Mouse (Mus musculus) gastrocnemius, adult 8-10 months (tissue): ENCODE data around the gene Il16. TPM values are rescaled to one million over a fixed set of nuclear protein-coding genes. Genes with fewer than 3 reads are reported as not detected.

Source experiments
- DNase-seq, 2 experiments: peaks; one replicate each; pipeline ENCODE4 v3.0.0; 2022; ENCODE audit warnings: low spot score in 2 of 2
- total RNA-seq, 4 experiments: library from RNA; stranded (reverse); gene quantifications; 2 replicates each; pipeline ENCODE4 v1.2.4; 2022

Il16 gene
- 1 to 10 TPM in 3 of 4 experiments, under 1 TPM in 1; 0.75 to 1.9 (median 1.5) TPM for total RNA-seq

DNA sequence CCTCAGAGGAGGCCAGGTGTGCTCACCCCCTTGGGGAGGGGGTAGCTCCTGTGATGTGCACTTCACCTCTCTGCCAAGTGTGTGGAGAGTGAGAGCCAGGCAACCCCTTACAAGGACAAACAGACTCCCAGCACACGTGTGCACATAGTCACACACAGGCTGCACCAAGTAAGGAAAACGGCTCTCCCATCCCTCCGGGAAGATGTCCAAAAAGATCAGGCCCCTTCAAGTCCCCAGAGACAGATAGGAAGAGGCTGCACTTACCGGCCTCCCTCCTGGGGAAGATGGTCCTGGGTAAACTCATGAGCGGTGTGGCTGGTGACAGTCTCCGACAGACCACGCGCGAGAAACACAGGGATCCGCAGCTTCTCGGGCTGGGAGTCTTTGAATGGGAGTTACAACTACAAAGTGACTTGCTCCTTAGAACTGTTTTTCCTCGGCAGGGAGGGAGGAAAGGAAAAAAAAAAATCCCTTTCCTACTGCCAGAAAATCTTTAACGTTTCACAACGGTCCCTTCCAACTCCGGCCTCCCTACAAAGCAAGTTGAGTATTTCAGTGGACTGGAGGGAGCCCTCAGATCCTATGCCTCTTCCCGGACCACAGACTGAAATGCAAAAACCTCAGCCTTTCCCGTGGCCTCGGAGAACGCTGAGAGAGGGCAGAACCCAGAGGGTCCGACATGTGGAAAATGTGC, at the start of gene Il16:
Gene Il16 (minus strand): TSS at position 314 of the 694 bp plus-strand sequence.
- DNase-seq: peak in 1 of 2 experiments; percentile 14

DNA sequence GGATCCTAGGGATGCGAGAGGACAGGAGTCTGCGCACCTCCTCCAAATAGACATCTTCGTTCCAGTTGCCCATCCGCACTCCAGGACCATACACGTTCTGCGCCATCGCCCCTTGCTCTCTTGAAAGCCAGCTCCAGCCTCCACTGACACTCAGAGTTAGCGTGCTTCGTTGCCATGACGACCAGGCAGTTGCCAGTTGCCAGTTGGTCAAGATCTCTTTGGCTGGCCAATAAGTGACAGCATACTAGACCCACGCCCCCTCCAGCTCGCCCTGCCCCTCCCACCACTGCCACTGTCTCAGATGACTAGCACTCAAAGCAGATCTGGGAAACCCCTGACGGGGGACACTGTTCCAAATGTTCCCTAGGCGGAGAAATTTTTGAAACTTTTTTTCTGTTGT, 49.2 kb upstream of the Il16 start, which contains the start of gene Cfap161:
Gene Cfap161 (minus strand): TSS at position 176 of the 400 bp plus-strand sequence.
- DNase-seq: no peak

DNA sequence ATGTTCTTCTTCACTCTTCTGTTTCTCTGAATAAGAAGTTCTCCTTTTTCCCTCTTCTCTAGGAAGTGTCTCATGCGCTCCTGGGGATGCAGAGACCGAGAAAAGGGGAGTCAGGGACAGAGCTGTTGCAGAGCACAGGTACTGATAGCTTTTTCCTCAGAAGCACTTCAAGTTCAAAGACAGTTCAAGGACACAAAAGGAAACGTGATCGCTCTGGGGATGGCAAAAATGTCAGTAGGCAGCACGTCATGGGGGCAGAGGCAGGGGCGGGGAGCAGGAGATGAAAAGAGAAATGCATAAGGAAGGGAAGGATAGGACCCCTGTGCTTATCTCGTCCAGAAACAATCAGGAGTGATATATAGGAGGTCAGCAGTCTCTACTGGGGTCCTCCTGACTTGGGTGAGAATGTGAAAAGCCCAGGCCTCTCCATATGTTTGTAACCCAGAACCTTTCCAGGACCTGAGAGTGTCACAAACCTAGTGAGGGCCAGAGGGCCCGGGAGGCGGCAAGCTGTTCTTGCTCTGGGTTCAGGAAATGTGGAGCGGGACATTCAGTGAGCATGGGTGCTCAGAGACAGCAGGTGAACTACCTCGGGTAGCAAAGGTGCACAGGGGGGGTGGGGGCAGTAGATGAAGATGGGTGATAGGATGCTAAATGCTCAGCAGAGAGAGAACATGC, 48.6 kb upstream of the Il16 start:
- DNase-seq: no peak

DNA sequence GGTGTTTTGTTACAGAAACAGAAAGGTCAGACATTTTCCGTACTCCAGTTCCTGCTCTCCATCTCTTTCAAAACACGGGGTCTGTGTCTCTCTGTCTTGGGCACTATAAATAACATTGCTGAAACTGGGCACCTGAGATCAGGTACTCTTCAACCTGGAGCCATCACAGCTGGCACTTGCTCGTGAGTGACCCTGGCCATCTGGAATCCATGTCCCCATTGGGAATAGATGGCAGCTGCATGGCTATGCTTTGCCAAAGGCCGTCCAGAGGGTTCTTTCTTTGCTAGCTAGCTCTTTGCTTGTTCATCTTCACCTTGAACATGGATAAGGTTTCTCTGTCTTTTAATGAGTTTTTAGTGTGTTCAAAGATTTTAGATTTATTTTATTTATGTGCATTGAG, 35.4 kb upstream of the Il16 start:
- no peak for DNase-seq

DNA sequence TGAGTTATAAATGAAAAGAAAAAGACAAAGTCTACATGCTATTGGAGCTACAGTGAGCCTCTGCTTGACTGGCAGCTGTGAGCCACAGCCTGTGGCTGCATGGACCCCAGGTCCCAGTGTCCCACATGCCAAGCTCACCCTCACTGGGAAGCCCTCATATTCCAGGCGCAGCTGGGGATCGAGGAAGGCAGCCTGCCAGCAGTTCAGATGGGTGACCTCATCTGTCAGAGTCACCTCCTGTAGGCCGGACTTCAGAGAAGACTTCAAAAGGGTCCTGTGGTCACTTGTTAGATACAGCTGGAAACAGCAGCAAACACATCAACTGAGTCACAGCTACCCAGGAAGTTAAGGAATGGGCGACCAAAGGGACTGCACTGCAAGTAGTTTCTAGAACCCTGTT, 34.5 kb upstream of the Il16 start:
- no peak for DNase-seq

DNA sequence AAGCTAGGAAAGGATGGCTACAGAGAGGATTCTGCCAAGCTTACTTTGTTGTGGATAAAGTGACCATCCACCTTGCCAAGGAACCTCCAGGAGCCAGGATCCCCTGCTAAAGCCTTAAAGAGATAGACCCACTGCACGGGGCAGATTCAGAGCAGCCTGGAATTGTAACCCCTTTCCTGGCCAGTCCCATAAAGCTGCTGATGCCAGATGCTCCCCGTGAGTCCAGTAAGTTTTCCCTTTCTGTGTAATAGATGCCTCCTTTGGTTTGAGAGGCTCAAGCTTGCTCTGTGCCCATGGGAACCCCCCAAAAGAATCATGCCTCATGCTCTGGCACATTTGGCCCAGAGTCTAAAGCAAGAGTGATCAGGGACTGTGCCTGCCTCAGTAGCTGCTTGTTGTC, 33.5 kb upstream of the Il16 start:
- no peak for DNase-seq

DNA sequence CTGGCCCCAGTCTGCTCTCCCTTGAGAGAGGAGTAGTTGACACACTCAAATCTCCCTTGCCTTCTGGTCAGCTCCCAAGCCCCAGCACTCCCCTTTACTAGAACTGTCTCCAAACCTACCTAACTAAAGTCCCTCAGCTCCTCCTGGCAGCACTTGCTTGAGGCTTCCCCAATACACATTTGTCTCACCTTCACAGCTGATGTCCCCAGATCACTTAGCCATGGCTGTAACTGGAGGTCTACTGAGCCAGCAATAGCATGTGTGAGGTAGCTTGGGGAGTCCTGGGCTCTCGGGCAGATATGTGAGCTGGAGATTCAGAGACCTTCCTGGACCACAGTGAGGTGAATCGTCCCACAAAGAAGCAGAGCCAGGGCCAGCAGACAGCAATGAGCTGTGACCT, 33.0 kb upstream of the Il16 start:
- no peak for DNase-seq

DNA sequence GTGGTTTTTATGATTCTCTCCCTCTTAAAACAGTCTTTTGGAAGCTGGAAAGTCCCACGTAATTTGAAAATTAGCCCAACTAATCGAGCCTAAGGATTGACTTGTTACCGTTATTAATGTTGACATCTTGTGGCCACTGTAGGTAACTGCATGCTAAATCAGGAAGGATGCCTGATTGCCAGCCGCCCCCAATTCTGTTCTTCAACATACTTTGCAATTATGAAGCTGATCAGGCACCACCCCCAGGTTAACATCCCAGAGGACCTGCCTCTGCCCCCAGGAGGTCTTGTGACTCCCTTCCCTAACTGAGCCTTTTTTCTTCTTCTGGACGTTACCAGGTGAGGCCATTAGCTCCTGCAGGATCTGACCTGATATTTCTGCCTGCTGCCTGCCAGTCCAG, 29.2 kb upstream of the Il16 start:
- DNase-seq: no peak

DNA sequence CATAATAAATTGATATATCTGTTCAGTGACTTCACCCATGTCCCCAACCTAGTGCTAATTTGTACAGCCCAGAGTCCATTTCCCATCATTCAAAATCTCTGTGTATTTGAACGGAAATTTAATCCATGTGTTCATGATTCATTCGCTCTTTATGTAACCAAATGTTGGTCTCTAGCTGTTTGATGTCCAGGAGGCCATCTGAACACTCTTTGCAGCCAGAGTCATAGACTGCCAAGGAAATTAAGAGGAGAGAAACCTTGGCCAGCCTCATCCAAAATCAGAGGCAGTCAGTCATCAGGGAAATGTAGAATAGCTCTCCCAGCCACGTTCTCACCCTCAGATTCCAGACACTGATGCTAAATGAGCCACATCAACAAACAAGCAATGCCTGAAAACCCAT, 18.1 kb upstream of the Il16 start:
- DNase-seq: peak in 1 of 2 experiments; percentile 12

DNA sequence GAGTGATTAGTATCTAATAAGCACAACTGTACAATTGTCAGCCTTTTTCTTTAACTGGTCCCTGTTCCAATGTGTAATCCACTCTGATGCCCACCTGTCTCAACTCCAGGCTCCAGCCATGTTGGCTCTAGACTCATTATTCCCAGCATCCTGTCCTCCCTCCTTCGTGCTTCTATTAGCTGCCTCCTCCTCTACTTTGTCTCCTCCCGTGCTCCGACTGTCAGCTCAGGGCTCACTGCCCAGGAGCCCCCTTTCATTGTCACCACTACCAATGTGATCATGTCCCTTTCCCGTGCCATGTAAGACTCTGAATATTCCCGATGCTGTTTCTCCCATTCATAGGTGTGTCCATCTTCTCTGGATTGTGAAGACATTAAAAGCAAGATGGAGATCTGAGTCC, 16.8 kb upstream of the Il16 start:
- no peak for DNase-seq

DNA sequence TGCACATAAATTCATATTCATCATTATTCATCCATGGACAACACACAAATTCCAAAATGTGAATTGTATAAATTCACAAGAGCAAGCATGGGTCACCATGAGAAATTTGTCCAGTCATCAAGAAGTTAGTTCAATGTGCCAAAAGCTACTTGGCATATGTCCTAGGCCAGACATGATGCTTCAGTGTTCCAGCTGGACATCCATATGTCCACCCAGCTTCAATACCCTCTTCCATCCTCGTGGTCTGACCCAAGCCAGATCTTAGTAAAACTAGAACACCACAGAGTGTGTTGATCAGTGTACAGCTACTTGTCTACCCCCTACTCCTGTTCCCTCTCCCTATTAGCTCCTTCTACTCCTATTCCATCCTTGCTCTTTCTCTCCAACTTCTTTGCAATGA, 5.5 kb upstream of the Il16 start:
- DNase-seq: no peak

DNA sequence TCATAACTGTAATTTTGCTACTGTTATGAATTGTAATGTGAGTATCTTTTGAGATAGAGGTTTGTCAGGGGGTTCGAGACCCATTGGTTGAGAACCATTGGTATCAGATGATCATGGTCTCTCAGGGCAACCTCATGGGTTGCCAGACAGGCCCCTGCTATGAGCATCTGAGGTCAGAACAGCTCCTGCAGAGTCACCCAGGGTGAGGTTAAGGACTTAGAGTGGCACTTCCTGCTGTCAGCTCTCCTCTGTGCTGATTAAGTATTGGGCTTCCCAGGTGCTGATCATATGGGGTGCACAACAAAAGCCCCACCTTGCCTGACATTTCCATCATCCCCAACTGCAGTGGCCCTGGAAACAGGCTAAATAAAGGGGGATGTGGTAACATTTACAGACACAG, 2.9 kb upstream of the Il16 start:
- no peak for DNase-seq

DNA sequence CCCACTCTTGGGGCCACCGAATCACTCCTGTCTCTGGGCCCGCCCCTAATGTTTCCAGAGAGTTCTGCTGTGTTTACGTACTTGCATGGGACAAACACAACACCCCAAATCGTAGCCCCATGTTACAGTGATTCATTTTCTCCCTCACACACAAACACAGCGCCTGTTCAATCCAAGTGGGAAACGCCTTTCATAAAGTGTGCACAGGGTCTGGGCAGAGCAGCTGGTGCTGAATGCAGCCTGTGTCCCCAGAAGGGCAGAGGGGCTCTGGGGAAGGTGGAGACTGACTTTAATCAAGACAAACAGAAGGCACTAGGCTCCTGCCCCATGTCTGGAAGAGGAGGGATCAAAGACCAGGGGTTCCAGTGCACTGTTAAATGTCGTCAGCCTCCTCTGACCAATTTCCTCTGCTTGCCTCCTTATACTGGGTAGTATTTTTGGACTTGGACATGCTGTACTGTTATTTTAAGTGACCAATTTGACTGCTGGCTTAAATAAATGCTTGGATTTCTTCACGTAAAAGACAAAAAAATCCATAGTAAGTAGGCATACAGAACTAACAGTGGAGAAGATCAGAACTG, 671 bp upstream of the Il16 start:
- no peak for DNase-seq

DNA sequence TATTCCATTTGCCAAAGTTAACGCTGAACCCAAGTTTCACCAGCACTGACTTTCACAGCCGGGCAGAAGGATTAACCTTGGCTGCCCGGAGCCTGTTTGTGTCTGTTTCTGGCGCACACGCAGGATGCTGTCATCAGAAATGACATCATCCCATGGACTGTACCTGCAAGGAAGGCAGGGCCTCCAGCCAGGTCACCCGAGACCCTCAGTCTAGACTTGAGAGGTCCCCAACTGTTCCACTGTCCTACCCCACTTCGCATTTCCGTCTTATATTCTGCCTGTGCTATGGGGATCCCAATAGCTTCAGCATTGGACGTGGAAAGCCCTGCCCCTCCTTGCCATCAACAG, 487 bp downstream of the Il16 start:
- DNase-seq: no peak

DNA sequence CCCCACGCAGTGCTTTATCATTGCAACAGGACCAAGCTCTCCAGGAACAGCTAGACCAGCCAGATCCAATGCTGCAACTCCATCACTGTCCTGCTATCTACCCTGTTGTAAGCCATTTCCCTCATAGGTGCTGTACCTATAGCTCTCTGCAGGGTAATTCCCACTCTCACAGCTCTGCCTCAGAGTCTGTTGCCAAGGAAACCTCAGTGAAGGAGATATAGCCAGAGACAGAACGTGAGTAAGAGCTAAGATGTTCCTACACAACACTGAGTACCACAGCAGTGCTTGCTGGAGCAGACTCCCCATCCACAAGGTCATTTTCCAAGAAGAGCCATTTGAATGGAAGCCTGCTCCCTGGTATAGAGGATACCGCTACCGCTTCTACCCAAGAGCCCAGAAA, 1.3 kb downstream of the Il16 start:
- no peak for DNase-seq

DNA sequence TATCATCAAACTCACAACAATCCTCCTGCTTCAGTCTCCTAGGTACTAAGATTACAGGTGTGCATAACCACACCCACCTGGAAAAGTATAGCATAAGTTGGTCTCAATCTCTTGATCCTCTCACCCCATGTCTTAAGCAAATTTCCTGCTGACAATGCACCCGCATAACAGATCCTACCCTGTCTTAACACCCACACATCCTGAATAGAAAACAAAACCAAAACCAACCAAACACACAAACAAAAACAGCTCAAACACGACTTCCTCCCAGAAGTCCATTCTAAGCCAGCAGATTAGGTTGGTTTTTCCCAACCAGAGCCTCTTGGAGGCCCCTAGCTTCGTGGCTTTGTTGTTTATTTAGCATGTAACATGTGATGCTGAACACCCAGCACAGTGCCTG, 2.8 kb downstream of the Il16 start:
- DNase-seq: no peak

DNA sequence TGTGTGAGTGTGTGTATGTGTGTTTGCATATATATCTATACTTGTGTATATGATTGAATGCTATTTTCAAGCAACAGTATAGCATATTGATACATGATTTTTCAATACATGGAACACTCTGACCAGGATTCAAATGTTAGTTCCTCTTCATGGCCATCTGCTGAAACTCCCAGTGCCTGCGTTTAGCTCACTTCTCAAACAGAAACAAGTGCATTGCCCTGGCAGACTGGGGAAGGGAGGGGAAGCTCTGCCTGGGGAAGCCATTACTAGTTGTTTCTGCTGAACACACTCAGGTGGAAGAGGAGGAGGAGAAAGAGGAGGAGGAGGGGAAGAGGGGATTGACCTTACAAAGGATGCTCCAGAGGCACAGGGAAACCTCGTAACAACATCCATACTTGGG, 3.5 kb downstream of the Il16 start:
- no peak for DNase-seq

DNA sequence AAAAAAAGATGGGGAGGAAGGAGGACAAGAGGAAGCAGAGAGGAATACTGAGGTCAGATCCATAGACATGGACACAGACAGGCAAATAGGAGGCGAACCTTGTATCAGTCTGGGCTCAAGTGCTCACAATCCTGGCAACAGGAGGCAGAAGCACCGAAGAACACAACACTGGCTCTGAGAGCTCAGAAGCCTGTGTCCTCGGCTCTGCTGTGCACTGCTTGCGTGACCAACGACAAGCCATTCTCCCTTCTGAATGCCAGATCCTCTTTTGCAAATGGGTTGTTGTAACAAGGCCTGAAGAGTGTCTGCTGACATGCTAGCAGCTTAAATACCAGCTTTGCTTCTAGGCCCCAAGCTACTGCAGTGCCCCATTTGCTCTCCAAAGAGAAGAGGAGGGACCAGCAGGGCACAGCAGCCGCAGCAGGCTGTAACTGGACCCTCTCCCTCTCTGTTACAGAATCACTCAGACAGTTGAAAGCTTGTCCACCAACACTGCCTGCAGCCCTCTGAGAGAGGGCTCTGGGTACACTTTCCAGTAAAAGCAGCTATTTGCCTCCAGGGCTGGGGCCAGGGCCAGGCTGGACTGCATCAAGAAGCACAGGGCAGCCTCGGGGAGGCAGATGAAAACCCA, 5.7 kb downstream of the Il16 start:
- DNase-seq: no peak

DNA sequence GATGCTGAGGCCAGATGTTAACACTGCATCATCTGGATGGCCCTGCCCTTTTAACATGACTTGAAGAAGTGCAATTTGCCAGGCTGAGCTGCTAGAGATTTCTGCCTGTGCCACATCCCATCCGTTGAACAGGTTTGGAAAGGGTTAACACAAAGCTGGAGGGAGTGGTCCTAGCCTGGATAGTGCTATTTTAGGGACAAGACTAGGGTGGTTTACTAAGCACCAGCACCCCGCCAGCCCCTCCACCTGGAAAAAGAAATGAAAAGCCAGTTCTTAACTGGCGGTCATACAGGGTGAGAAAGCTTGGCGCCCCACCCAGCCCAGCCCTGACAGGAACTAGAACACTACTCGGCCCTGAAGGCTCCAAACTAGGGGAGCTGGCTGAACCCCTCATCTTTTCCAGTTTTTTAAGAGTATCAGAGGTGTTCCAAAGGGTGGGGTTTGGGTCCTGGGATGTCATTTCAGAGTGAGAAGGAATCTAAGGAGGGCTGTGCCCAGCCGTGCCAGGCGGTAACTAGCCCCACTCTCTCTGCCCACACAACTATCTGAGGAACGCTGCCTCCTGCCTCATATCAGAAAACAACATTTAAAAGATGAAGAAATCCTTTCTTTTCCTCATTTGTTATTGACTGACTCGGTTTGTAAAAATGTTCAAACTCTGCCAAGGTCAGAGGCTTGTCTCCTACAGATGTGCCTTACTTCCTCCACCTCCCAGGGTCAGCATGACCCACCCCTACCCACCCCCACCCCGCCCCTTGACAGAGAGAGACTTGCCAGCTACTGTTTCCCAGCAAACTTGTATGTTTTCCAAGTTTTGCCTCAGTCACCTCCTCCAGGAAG, 6.7 kb downstream of the Il16 start:
- DNase-seq: no peak

DNA sequence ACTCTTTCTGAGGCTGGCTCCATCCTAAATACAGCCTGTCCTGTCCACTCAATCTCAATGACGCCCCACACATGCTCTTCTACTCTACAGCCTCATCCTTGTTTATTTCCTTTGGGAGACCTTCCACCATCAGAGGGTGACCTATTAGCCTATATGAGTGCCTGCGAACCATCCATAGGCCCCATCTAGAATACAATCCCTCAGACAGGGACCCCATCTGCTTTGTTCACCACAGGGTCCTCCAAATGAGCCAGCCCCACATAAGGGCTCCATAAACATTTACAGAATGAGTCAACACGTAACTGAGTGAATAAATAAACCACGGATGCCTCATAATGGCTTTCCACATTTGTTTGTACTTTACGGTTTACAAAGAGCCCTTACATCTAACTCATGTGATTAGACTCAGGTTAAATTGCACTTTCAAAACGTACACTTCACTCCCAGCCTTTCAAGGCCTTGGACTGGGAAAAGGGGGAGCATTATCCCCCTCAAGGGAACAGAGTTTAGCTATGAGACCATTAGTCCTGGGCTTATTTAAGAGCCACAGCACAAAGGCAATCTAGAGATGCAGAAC, 7.5 kb downstream of the Il16 start:
- DNase-seq: no peak
